Mouse (Mus musculus): ENCODE data around the gene Gse1. TPM values are rescaled to one million over a fixed set of nuclear protein-coding genes. Genes with fewer than 3 reads are reported as not detected.

Gene Gse1
- polyA plus RNA-seq, 1 experiment from 2014 or later = 6.4 TPM

DNA sequence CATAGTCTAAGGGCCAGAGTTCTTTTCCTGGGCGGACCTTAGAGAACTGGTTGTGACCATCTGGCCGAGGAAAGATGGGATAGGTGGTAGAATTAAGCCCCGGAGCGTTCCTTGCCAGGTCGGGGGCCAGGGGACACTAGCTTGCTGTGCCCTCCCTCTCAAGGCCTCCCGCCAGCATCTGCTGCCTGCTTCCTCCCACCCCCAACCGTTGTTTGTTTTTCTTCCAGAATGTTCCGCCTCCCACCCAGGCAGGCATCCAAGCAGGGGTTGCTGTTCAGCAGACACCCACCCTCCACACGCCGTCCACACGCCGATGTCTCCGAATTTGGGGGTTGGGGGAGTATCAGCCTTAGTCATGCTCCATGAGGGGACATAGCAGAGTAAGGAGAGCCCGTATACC is 49.8 kb downstream of the Gse1 start:
- H3K9ac ChIP-seq (ENCODE audit: low read depth, low read length) = no peak overlapping the region
- no peak for ATAC-seq
- 63% methylated on average over 14 of the region's 14 CpGs for WGBS
- no peak overlapping the region for H3K4me3 ChIP-seq (ENCODE audit: low read depth, low read length)
- H3K27me3 ChIP-seq (replicated peaks; ENCODE audit: control insufficient read depth, insufficient read depth, low read length) = no peaks in the 10 kb centered on the region
- no peak overlapping the region for H3K4me2 ChIP-seq (replicated peaks; ENCODE audit: low read depth)
- H3K4me1 ChIP-seq (replicated peaks; ENCODE audit: control insufficient read depth, insufficient read depth, low read length) = peaks cover 13% of the 10 kb centered on the region; the same call in 1 of the 2 replicates
- no peak overlapping the region for H3K27ac ChIP-seq (ENCODE audit: low read depth, low read length)
- TF ChIP-seq CTCF (IDR thresholded peaks at IDR 0.05; ENCODE audit: low read depth) = no peak
- H3K9me3 ChIP-seq (ENCODE audit: control insufficient read depth) = no peaks in the 10 kb centered on the region
- H3K36me3 ChIP-seq (ENCODE audit: control insufficient read depth, insufficient read depth) = no peaks in the 10 kb centered on the region

DNA sequence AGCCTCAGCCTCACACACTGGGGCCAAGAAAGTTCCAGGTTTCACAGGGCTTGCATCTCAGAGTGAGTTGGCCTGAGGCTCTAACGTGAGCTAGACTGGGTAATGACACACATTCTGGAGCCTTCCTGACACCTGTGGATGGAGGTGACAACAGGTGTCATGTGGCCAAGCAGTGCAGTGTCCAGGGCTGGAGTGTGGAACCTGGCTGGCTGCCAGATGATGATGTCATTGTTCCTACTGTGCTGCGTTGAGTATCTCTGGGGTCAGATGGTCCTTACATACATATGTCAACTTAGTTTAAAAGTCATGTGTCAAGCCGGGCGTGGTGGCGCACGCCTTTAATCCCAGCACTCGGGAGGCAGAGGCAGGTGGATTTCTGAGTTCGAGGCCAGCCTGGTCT is 51.2 kb downstream of the Gse1 start:
- Histone ChIP-seq H3K9ac (ENCODE audit: low read depth, low read length) (no peak overlapping the region), H3K9me3 (ENCODE audit: control insufficient read depth) (no peaks in the 10 kb centered on the region), H3K27ac (ENCODE audit: low read depth, low read length) (no peak overlapping the region), H3K27me3 (replicated peaks; ENCODE audit: control insufficient read depth, insufficient read depth, low read length) (no peaks in the 10 kb centered on the region), H3K4me2 (replicated peaks; ENCODE audit: low read depth) (no peak overlapping the region), H3K4me1 (replicated peaks; ENCODE audit: control insufficient read depth, insufficient read depth, low read length) (peaks cover 15% of the 10 kb centered on the region; the same call in 1 of the 2 replicates), H3K4me3 (ENCODE audit: low read depth, low read length) (no peak overlapping the region), H3K36me3 (ENCODE audit: control insufficient read depth, insufficient read depth) (no peaks in the 10 kb centered on the region)
- peak; percentile 29; the same call in 1 of the 2 replicates for ATAC-seq
- WGBS = 67% methylated on average over 8 of the region's 8 CpGs
- no peak for TF ChIP-seq CTCF (IDR thresholded peaks at IDR 0.05; ENCODE audit: low read depth)

DNA sequence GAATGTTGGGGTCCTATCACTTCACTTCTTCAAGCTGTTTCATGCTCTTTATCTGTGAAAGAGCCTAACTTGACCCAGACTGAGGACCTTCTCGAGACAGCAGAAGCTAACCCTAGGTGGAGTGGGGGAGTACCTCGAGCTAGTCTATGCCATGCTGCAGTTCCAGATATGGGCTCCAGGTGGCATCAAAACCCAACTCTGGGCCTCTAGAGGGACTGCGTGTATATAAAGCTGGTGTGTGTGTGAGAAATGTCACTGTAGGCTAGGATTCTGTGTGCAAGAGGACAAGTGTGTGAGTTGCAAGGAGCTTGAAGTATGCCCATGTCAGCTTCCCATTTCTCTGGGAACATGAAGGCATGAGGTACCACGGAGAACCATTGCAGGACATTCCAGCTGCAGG is 53.2 kb downstream of the Gse1 start:
- Histone ChIP-seq H3K27ac (ENCODE audit: low read depth, low read length) (no peak overlapping the region), H3K27me3 (replicated peaks; ENCODE audit: control insufficient read depth, insufficient read depth, low read length) (no peaks in the 10 kb centered on the region), H3K9ac (ENCODE audit: low read depth, low read length) (no peak overlapping the region), H3K9me3 (ENCODE audit: control insufficient read depth) (no peaks in the 10 kb centered on the region), H3K4me1 (replicated peaks; ENCODE audit: control insufficient read depth, insufficient read depth, low read length) (peaks cover 15% of the 10 kb centered on the region; the same call in 1 of the 2 replicates), H3K4me2 (replicated peaks; ENCODE audit: low read depth) (no peak overlapping the region), H3K36me3 (ENCODE audit: control insufficient read depth, insufficient read depth) (0 out of 2 replicates have a peak, but pooled peaks cover 3% of the 10 kb centered on the region), H3K4me3 (ENCODE audit: low read depth, low read length) (no peak overlapping the region)
- ATAC-seq = no peak
- WGBS = 21% methylated on average over 4 of the region's 4 CpGs
- TF ChIP-seq CTCF (IDR thresholded peaks at IDR 0.05; ENCODE audit: low read depth) = peak; percentile 93

DNA sequence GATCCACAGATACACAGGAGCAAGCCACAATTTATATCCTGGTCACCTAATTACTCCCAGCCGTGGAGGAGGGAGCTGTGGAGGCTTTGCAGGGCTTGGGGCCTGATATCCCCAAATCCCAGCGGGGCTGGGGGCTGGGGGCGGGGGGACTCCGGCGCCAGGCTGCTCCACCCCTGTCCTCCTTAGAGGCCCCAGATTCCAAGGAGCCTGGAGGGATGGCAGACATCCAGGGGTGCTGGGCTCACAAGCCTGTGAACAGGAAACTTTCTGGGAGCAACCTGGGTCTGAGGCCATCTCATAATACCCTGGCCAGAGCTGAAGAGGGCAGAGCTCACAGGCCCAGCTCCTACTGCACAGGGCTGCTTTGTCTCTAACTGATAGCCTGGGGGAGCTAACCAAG is 54.2 kb downstream of the Gse1 start:
- ATAC-seq = no peak
- Histone ChIP-seq H3K27me3 (replicated peaks; ENCODE audit: control insufficient read depth, insufficient read depth, low read length) (no peaks in the 10 kb centered on the region), H3K36me3 (ENCODE audit: control insufficient read depth, insufficient read depth) (0 out of 2 replicates have a peak, but pooled peaks cover 3% of the 10 kb centered on the region), H3K9ac (ENCODE audit: low read depth, low read length) (no peak overlapping the region), H3K4me1 (replicated peaks; ENCODE audit: control insufficient read depth, insufficient read depth, low read length) (0 out of 2 replicates have a peak, but pooled peaks cover 8% of the 10 kb centered on the region), H3K9me3 (ENCODE audit: control insufficient read depth) (no peaks in the 10 kb centered on the region), H3K4me3 (ENCODE audit: low read depth, low read length) (no peak overlapping the region), H3K27ac (ENCODE audit: low read depth, low read length) (no peak overlapping the region), H3K4me2 (replicated peaks; ENCODE audit: low read depth) (no peak overlapping the region)
- TF ChIP-seq CTCF (IDR thresholded peaks at IDR 0.05; ENCODE audit: low read depth) = no peak
- WGBS = 57% methylated on average over 5 of the region's 5 CpGs

DNA sequence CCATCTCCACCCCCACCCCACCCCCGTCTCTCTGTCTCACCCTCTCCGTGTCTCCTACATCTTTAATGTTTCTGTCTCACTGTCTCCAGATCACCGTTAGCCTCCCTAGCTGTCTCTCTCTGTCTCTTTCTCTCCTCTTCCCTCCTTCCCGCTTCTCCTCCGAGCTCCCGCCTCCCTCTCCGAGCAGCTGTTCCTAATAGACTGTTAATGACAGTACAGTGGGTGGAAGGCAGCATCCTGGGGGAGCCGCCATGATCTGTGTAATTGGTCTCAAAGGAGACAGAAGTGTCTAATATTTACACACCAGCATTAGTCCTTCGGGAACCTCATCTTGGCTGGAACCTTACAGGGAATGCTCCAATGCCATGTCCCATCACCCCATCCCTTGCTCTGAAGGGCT is 56.0 kb downstream of the Gse1 start:
- ATAC-seq = no peak
- Histone ChIP-seq H3K27ac (ENCODE audit: low read depth, low read length) (no peak overlapping the region), H3K4me2 (replicated peaks; ENCODE audit: low read depth) (no peak overlapping the region), H3K9me3 (ENCODE audit: control insufficient read depth) (no peaks in the 10 kb centered on the region), H3K4me3 (ENCODE audit: low read depth, low read length) (no peak overlapping the region), H3K4me1 (replicated peaks; ENCODE audit: control insufficient read depth, insufficient read depth, low read length) (0 out of 2 replicates have a peak, but pooled peaks cover 6% of the 10 kb centered on the region), H3K36me3 (ENCODE audit: control insufficient read depth, insufficient read depth) (0 out of 2 replicates have a peak, but pooled peaks cover 3% of the 10 kb centered on the region), H3K9ac (ENCODE audit: low read depth, low read length) (no peak overlapping the region), H3K27me3 (replicated peaks; ENCODE audit: control insufficient read depth, insufficient read depth, low read length) (no peaks in the 10 kb centered on the region)
- WGBS = 58% methylated on average over 9 of the region's 9 CpGs
- TF ChIP-seq CTCF (IDR thresholded peaks at IDR 0.05; ENCODE audit: low read depth) = no peak

DNA sequence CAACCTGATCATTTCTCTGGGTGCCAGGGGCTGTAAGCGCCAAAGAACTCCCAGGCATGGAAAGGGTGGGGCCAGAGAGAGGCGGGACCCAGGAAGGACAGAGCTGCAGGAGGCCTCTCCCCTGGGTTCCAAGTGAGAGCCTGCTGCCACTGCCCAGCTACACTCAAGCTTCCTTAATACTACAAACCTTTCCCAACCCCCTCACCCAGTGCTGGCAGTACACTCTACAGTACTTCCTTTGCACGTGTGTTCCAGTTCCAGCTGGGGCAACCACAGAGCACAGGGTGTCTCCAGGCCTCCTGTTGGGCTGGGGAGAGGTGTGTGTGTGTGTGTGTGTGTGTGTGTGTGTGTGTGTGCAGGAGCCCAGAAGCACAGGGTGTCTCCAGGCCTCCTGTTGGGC is 56.8 kb downstream of the Gse1 start:
- peak; percentile 80 for ATAC-seq
- TF ChIP-seq CTCF (IDR thresholded peaks at IDR 0.05; ENCODE audit: low read depth) = no peak
- no peak overlapping the region for H3K9ac ChIP-seq (ENCODE audit: low read depth, low read length)
- 14% methylated on average over 3 of the region's 3 CpGs for WGBS
- no peak overlapping the region for H3K4me3 ChIP-seq (ENCODE audit: low read depth, low read length)
- H3K36me3 ChIP-seq (ENCODE audit: control insufficient read depth, insufficient read depth) = 0 out of 2 replicates have a peak, but pooled peaks cover 3% of the 10 kb centered on the region
- peak overlapping the region; percentile 21; the same call in 1 of the 2 replicates for H3K4me2 ChIP-seq (replicated peaks; ENCODE audit: low read depth)
- no peaks in the 10 kb centered on the region for H3K27me3 ChIP-seq (replicated peaks; ENCODE audit: control insufficient read depth, insufficient read depth, low read length)
- peaks cover 10% of the 10 kb centered on the region; the same call in 1 of the 2 replicates for H3K4me1 ChIP-seq (replicated peaks; ENCODE audit: control insufficient read depth, insufficient read depth, low read length)
- H3K27ac ChIP-seq (ENCODE audit: low read depth, low read length) = 0 out of 2 replicates have a peak overlapping the region, but pooled peaks have one; percentile 4
- H3K9me3 ChIP-seq (ENCODE audit: control insufficient read depth) = no peaks in the 10 kb centered on the region
